ENCODE assay signal across 12 mouse cellular contexts in the genomic region with DNA sequence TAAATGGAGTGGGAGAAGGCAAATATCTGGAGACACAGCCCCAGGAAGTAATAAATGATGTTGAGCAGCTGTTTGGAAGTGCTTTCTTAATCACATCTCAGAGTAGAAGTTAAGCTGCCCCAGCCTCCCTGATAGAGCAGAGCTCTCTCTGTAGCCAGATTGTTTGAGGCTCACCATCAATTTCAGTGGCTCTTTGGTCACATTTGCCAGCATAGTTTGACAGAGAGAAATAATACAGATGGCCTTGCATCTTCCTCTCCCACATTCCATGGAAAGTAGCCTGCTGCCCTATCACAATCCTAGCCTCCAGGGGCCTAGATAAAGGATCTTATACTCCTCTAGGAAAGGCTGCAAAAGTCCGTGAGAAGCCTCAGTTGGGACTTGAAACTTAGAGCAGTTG.
A peak's percentile ranks its signal among the peaks of the same experiment; 100 is the strongest.
DNase-seq lines count a peak whose midpoint lies in the region; ATAC-seq lines count a peak whose summit lies in the region.
"Had no signal": no experiment of that assay in that cellular context is flagged by ENCODE, and none has a peak within 500 bp of the region (broad histone marks: within the 10 kb centered on the region; RNA-seq: fewer than 3 reads in every experiment).

No protein-coding gene starts in this region.

- H3K9ac ChIP-seq in heart, embryonic 15.5 days = no peak overlapping the region

- WGBS in embryonic facial prominence, embryonic 10.5 days = 81% methylated on average over 1 of the region's 1 CpGs
- WGBS in heart, embryonic 15.5 days = 52% methylated on average over 1 of the region's 1 CpGs
- 79% methylated on average over 1 of the region's 1 CpGs for WGBS in hindbrain, embryonic 10.5 days

- DNase-seq in kidney, adult 9 months = peak; percentile 26
- DNase-seq in kidney, postnatal 36 days = no peak
- DNase-seq in embryonic facial prominence, embryonic 10.5 days (ENCODE audit: low spot score) = no peak
- peak; percentile 32 for DNase-seq in kidney, postnatal 10 days
- no peak for DNase-seq in hindbrain, embryonic 10.5 days (ENCODE audit: low spot score)
- no peak for DNase-seq in adrenal gland, postnatal 36 days
- DNase-seq: adrenal gland, postnatal 14 days; cerebellum, postnatal 10 days; left cerebral cortex, postnatal 4 days had no signal

- ATAC-seq in heart, embryonic 15.5 days (replicated peaks; ENCODE audit: insufficient number of reproducible peaks, insufficient read depth, low FRiP score, low read depth) = peak; percentile 43

- H3K4me2 ChIP-seq in heart, embryonic 15.5 days = no peak overlapping the region

- peaks cover 19% of the 10 kb centered on the region for H3K4me1 ChIP-seq in embryonic facial prominence, embryonic 10.5 days
- no peaks in the 10 kb centered on the region for H3K4me1 ChIP-seq in heart, embryonic 15.5 days (replicated peaks)
- H3K4me1 ChIP-seq in hindbrain, embryonic 10.5 days (replicated peaks) = peaks cover 13% of the 10 kb centered on the region

- H3K27me3 ChIP-seq in embryonic facial prominence, embryonic 10.5 days (replicated peaks; ENCODE audit: low read depth, poor library complexity, severe bottlenecking) = no peaks in the 10 kb centered on the region
- H3K27me3 ChIP-seq in heart, embryonic 15.5 days = 0 out of 2 replicates have a peak, but pooled peaks cover 8% of the 10 kb centered on the region
- H3K27me3 ChIP-seq in hindbrain, embryonic 10.5 days (ENCODE audit: insufficient read depth, poor library complexity, severe bottlenecking) = no peaks in the 10 kb centered on the region

- H3K27ac ChIP-seq in embryonic facial prominence, embryonic 10.5 days (replicated peaks) = 0 out of 2 replicates have a peak overlapping the region, but pooled peaks have one; percentile 14
- H3K27ac ChIP-seq in heart, embryonic 15.5 days = peak overlapping the region; percentile 28; the same call in 1 of the 2 replicates
- no peak overlapping the region for H3K27ac ChIP-seq in hindbrain, embryonic 10.5 days
- H3K27ac ChIP-seq: midbrain, embryonic 10.5 days had no signal

- H3K4me3 ChIP-seq in embryonic facial prominence, embryonic 10.5 days = no peak overlapping the region
- H3K4me3 ChIP-seq in heart, embryonic 15.5 days = no peak overlapping the region
- no peak overlapping the region for H3K4me3 ChIP-seq in hindbrain, embryonic 10.5 days
- H3K4me3 ChIP-seq: midbrain, embryonic 10.5 days; myocyte had no signal

- no peaks in the 10 kb centered on the region for H3K36me3 ChIP-seq in embryonic facial prominence, embryonic 10.5 days (replicated peaks)
- no peaks in the 10 kb centered on the region for H3K36me3 ChIP-seq in heart, embryonic 15.5 days
- no peaks in the 10 kb centered on the region for H3K36me3 ChIP-seq in hindbrain, embryonic 10.5 days
- H3K36me3 ChIP-seq: midbrain, embryonic 10.5 days had no signal

- H3K9me3 ChIP-seq in embryonic facial prominence, embryonic 10.5 days = peaks cover 9% of the 10 kb centered on the region; the same call in 1 of the 2 replicates
- H3K9me3 ChIP-seq in heart, embryonic 15.5 days (replicated peaks) = no peaks in the 10 kb centered on the region
- no peaks in the 10 kb centered on the region for H3K9me3 ChIP-seq in hindbrain, embryonic 10.5 days
- H3K9me3 ChIP-seq: midbrain, embryonic 10.5 days had no signal

Comparison
In these comparisons a context has a peak if more than half of its experiments do, and no peak if none do; other contexts are left out.
1. DNase-seq: peak in kidney, adult 9 months (single experiment) and kidney, postnatal 10 days (single experiment); none in kidney, postnatal 36 days (0 of 2), embryonic facial prominence, embryonic 10.5 days (single experiment), hindbrain, embryonic 10.5 days (single experiment) and adrenal gland, postnatal 36 days (0 of 2).